Mouse (Mus musculus): ENCODE measurements around the gene Blvra. TPM values are rescaled to one million over a fixed set of nuclear protein-coding genes. Genes with fewer than 3 reads are reported as not detected.
"Not testable (repeated sequence)": the region's sequence is repeated elsewhere in the genome, so short reads cannot be mapped to it uniquely, and the experiment has no call there.

Gene Blvra
- polyA plus RNA-seq, 2 experiments, result 24.6 to 51.4 TPM

- peaks cover 72% of the 10 kb centered on the region for H3K36me3 ChIP-seq (ENCODE audit: control insufficient read depth, insufficient read depth, low read length)
These were observed 38.5 kb downstream of the Blvra start for GRCm38 (mm10) chr2:127108986-127109385.

GRCm38 (mm10) chr2:127121591-127122235 is 51.2 kb downstream of the Blvra start:
- H3K4me2 ChIP-seq (replicated peaks; ENCODE audit: low read depth, low read length, severe bottlenecking), result no peak overlapping the region
- no peaks in the 10 kb centered on the region for H3K4me1 ChIP-seq (ENCODE audit: control insufficient read depth, insufficient read depth, low read length)
- WGBS, result 84% methylated on average over 8 of the region's 8 CpGs
- TF ChIP-seq POLR2A (IDR thresholded peaks at IDR 0.05; ENCODE audit: borderline replicate concordance, extremely low read depth, insufficient read depth, insufficient read length), result no peak
- peaks cover 90% of the 10 kb centered on the region for H3K36me3 ChIP-seq (ENCODE audit: control insufficient read depth, insufficient read depth, low read length)
- DNase-seq (ENCODE audit: low spot score) (peak; percentile 4), ATAC-seq (ENCODE audit: low FRiP score, low read depth) (no peak)
- no peak overlapping the region for H3K9ac ChIP-seq (ENCODE audit: low read depth, low read length, severe bottlenecking)
- H3K9me3 ChIP-seq (ENCODE audit: control insufficient read depth, low read length), result no peaks in the 10 kb centered on the region
- H3K27me3 ChIP-seq (ENCODE audit: control insufficient read depth, insufficient read depth, low read length), result no peaks in the 10 kb centered on the region
- H3K4me3 ChIP-seq (replicated peaks; ENCODE audit: low read length), result no peak overlapping the region
- no peak overlapping the region for H3K27ac ChIP-seq (replicated peaks; ENCODE audit: low read depth, low read length)

More at GRCm38 (mm10) chr2:127108986-127109385, 38.5 kb downstream of the Blvra start:
- Histone ChIP-seq H3K9ac (ENCODE audit: low read depth, low read length, severe bottlenecking) (no peak overlapping the region), H3K27me3 (ENCODE audit: control insufficient read depth, insufficient read depth, low read length) (no peaks in the 10 kb centered on the region), H3K9me3 (ENCODE audit: control insufficient read depth, low read length) (no peaks in the 10 kb centered on the region), H3K4me1 (ENCODE audit: control insufficient read depth, insufficient read depth, low read length) (no peaks in the 10 kb centered on the region), H3K4me2 (replicated peaks; ENCODE audit: low read depth, low read length, severe bottlenecking) (no peak overlapping the region), H3K27ac (replicated peaks; ENCODE audit: low read depth, low read length) (no peak overlapping the region), H3K4me3 (replicated peaks; ENCODE audit: low read length) (no peak overlapping the region)
- ATAC-seq (ENCODE audit: low FRiP score, low read depth), result no peak
- TF ChIP-seq POLR2A (IDR thresholded peaks at IDR 0.05; ENCODE audit: borderline replicate concordance, extremely low read depth, insufficient read depth, insufficient read length), result no peak
- 93% methylated on average over 4 of the region's 4 CpGs for WGBS
- no peak for DNase-seq (ENCODE audit: low spot score)

GRCm38 (mm10) chr2:127128926-127129325 is 58.5 kb downstream of the Blvra start:
- Histone ChIP-seq H3K9ac (ENCODE audit: low read depth, low read length, severe bottlenecking) (no peak overlapping the region), H3K36me3 (ENCODE audit: control insufficient read depth, insufficient read depth, low read length) (peaks cover 38% of the 10 kb centered on the region), H3K9me3 (ENCODE audit: control insufficient read depth, low read length) (no peaks in the 10 kb centered on the region), H3K27ac (replicated peaks; ENCODE audit: low read depth, low read length) (no peak overlapping the region), H3K4me1 (ENCODE audit: control insufficient read depth, insufficient read depth, low read length) (peaks cover 10% of the 10 kb centered on the region), H3K4me3 (replicated peaks; ENCODE audit: low read length) (no peak overlapping the region), H3K4me2 (replicated peaks; ENCODE audit: low read depth, low read length, severe bottlenecking) (no peak overlapping the region), H3K27me3 (ENCODE audit: control insufficient read depth, insufficient read depth, low read length) (no peaks in the 10 kb centered on the region)
- TF ChIP-seq POLR2A (IDR thresholded peaks at IDR 0.05; ENCODE audit: borderline replicate concordance, extremely low read depth, insufficient read depth, insufficient read length), result no peak
- no peak for DNase-seq (ENCODE audit: low spot score)
- ATAC-seq (ENCODE audit: low FRiP score, low read depth), result no peak
- WGBS, result 91% methylated on average over 5 of the region's 5 CpGs

- H3K36me3 ChIP-seq (ENCODE audit: control insufficient read depth, insufficient read depth, low read length), result peaks cover 13% of the 10 kb centered on the region
- DNase-seq (ENCODE audit: low spot score) (no peak), ATAC-seq (ENCODE audit: low FRiP score, low read depth) (no peak)
- H3K4me1 ChIP-seq (ENCODE audit: control insufficient read depth, insufficient read depth, low read length), result peaks cover 16% of the 10 kb centered on the region
- no peaks in the 10 kb centered on the region for H3K9me3 ChIP-seq (ENCODE audit: control insufficient read depth, low read length)
- H3K4me3 ChIP-seq (replicated peaks; ENCODE audit: low read length), result no peak overlapping the region
- no peak for TF ChIP-seq POLR2A (IDR thresholded peaks at IDR 0.05; ENCODE audit: borderline replicate concordance, extremely low read depth, insufficient read depth, insufficient read length)
- no peaks in the 10 kb centered on the region for H3K27me3 ChIP-seq (ENCODE audit: control insufficient read depth, insufficient read depth, low read length)
- H3K4me2 ChIP-seq (replicated peaks; ENCODE audit: low read depth, low read length, severe bottlenecking), result no peak overlapping the region
- H3K27ac ChIP-seq (replicated peaks; ENCODE audit: low read depth, low read length), result no peak overlapping the region
- 79% methylated on average over 8 of the region's 8 CpGs for WGBS
- no peak overlapping the region for H3K9ac ChIP-seq (ENCODE audit: low read depth, low read length, severe bottlenecking)
These were observed 60.9 kb downstream of the Blvra start for GRCm38 (mm10) chr2:127131353-127131752.

GRCm38 (mm10) chr2:127133621-127134461 is 63.4 kb downstream of the Blvra start, which contains the start of gene Ncaph:
Gene Ncaph (minus strand): TSS chr2:127133954.
- peaks cover 25% of the 10 kb centered on the region for H3K4me1 ChIP-seq (ENCODE audit: control insufficient read depth, insufficient read depth, low read length)
- no peaks in the 10 kb centered on the region for H3K27me3 ChIP-seq (ENCODE audit: control insufficient read depth, insufficient read depth, low read length)
- H3K27ac ChIP-seq (replicated peaks; ENCODE audit: low read depth, low read length), result peak within 1 kb of the TSS; percentile 87
- H3K4me2 ChIP-seq (replicated peaks; ENCODE audit: low read depth, low read length, severe bottlenecking), result peak within 1 kb of the TSS; percentile 72
- peak; percentile 91; the same call in 1 of the 2 replicates for TF ChIP-seq POLR2A (IDR thresholded peaks at IDR 0.05; ENCODE audit: borderline replicate concordance, extremely low read depth, insufficient read depth, insufficient read length)
- H3K9ac ChIP-seq (ENCODE audit: low read depth, low read length, severe bottlenecking), result peak within 1 kb of the TSS; percentile 77
- 2% methylated on average over 56 of the region's 57 CpGs for WGBS
- H3K9me3 ChIP-seq (ENCODE audit: control insufficient read depth, low read length), result no peaks in the 10 kb centered on the region
- DNase-seq (ENCODE audit: low spot score) (peak; percentile 92), ATAC-seq (ENCODE audit: low FRiP score, low read depth) (peak; percentile 92)
- no peaks in the 10 kb centered on the region for H3K36me3 ChIP-seq (ENCODE audit: control insufficient read depth, insufficient read depth, low read length)
- H3K4me3 ChIP-seq (replicated peaks; ENCODE audit: low read length), result peak within 1 kb of the TSS; percentile 81

GRCm38 (mm10) chr2:127135255-127135654 is 64.8 kb downstream of the Blvra start:
- H3K9me3 ChIP-seq (ENCODE audit: control insufficient read depth, low read length); DNase-seq (ENCODE audit: low spot score); H3K4me2 ChIP-seq (replicated peaks; ENCODE audit: low read depth, low read length, severe bottlenecking); H3K27me3 ChIP-seq (ENCODE audit: control insufficient read depth, insufficient read depth, low read length); H3K27ac ChIP-seq (replicated peaks; ENCODE audit: low read depth, low read length); H3K36me3 ChIP-seq (ENCODE audit: control insufficient read depth, insufficient read depth, low read length); ATAC-seq (ENCODE audit: low FRiP score, low read depth); H3K9ac ChIP-seq (ENCODE audit: low read depth, low read length, severe bottlenecking); H3K4me3 ChIP-seq (replicated peaks; ENCODE audit: low read length): not testable (repeated sequence)
- peaks cover 25% of the 10 kb centered on the region for H3K4me1 ChIP-seq (ENCODE audit: control insufficient read depth, insufficient read depth, low read length)
- WGBS, result 33% methylated on average over 2 of the region's 3 CpGs

Data from limb, embryonic 14.5 days (tissue).